Mouse (Mus musculus) CH12.LX (cell line): Measurements from ENCODE around the gene Cyp2j6.

Source experiments
- CTCF ChIP-seq, 2 experiments: IDR thresholded peaks in 1 of 2; conservative IDR thresholded peaks in 1 of 2; 2 replicates each; pipeline ENCODE4 v1.5.1; 2011 to 2012; ENCODE audit warnings: low read depth in 2 of 2, low read length in 2 of 2, improper control_type of control experiment in 1 of 2, inconsistent platforms in 1 of 2, mild to moderate bottlenecking in 1 of 2, moderate library complexity in 1 of 2
- MAZ ChIP-seq: IDR thresholded peaks from 2 replicates; pipeline ENCODE4 v1.6.1; 2012; ENCODE audit warnings: low read depth, mild to moderate bottlenecking, inconsistent platforms, low read length, improper control_type of control experiment, moderate library complexity
- POLR2A ChIP-seq: IDR thresholded peaks from 2 replicates; pipeline ENCODE4 v1.6.1; 2011; ENCODE audit warnings: low read depth, mild to moderate bottlenecking, improper control_type of control experiment, low read length
- TBP ChIP-seq: conservative IDR thresholded peaks from 2 replicates; pipeline ENCODE4 v1.6.1; 2011; ENCODE audit warnings: low read depth, low read length, improper control_type of control experiment
- USF2 ChIP-seq: conservative IDR thresholded peaks from 2 replicates; pipeline ENCODE4 v1.6.1; 2011; ENCODE audit warnings: low read depth, low read length, improper control_type of control experiment

GRCm38 (mm10) chr4:96590911-96591790 is 37.7 kb upstream of the Cyp2j6 start, which contains the start of gene Cyp2j9:
- no peak for TF ChIP-seq TBP
- TF ChIP-seq POLR2A = no peak
- TF ChIP-seq MAZ = no peak
- no peak for TF ChIP-seq CTCF (conservative IDR thresholded peaks at IDR 0.05 in 1 of 2, IDR thresholded peaks at IDR 0.05 in 1 of 2; ENCODE audit: low read depth in 2 of 2, low read length in 2 of 2)
- no peak for TF ChIP-seq USF2
